Mouse (Mus musculus): ENCODE data around the gene Car12. TPM values are rescaled to one million over a fixed set of nuclear protein-coding genes. Genes with fewer than 3 reads are reported as not detected.
A peak's percentile ranks its signal among the peaks of the same experiment; 100 is the strongest.

The Car12 gene
- polyA plus RNA-seq, 1 experiment from 2014 or later, result 0.17 TPM

GRCm38 (mm10) chr9:66714022-66714515, 583 bp downstream of the Car12 start:
- no peak overlapping the region for H3K9ac ChIP-seq
- peaks cover 58% of the 10 kb centered on the region for H3K27me3 ChIP-seq
- 16% methylated on average over 12 of the region's 12 CpGs for WGBS (ENCODE audit: insufficient replicate concordance)
- peak overlapping the region; percentile 71 for H3K4me2 ChIP-seq
- H3K4me3 ChIP-seq (replicated peaks), result peak overlapping the region; percentile 48; the same call in 1 of the 2 replicates
- DNase-seq, result no peak
- no peak overlapping the region for H3K27ac ChIP-seq
- no peak for ATAC-seq (ENCODE audit: low read depth)
- H3K9me3 ChIP-seq (replicated peaks), result no peaks in the 10 kb centered on the region
- peaks cover 11% of the 10 kb centered on the region for H3K4me1 ChIP-seq (replicated peaks)
- no peaks in the 10 kb centered on the region for H3K36me3 ChIP-seq

GRCm38 (mm10) chr9:66715361-66715760, 1.9 kb downstream of the Car12 start:
- 52% methylated on average over 2 of the region's 2 CpGs for WGBS (ENCODE audit: insufficient replicate concordance)
- peaks cover 11% of the 10 kb centered on the region for H3K4me1 ChIP-seq (replicated peaks)
- H3K27ac ChIP-seq, result no peak overlapping the region
- no peaks in the 10 kb centered on the region for H3K36me3 ChIP-seq
- H3K9ac ChIP-seq, result no peak overlapping the region
- H3K9me3 ChIP-seq (replicated peaks), result no peaks in the 10 kb centered on the region
- no peak overlapping the region for H3K4me3 ChIP-seq (replicated peaks)
- H3K27me3 ChIP-seq, result peaks cover 50% of the 10 kb centered on the region
- DNase-seq (no peak), ATAC-seq (ENCODE audit: low read depth) (no peak)
- H3K4me2 ChIP-seq, result no peak overlapping the region

GRCm38 (mm10) chr9:66716533-66716932, 3.0 kb downstream of the Car12 start:
- H3K36me3 ChIP-seq, result no peaks in the 10 kb centered on the region
- H3K27ac ChIP-seq, result no peak overlapping the region
- H3K4me1 ChIP-seq (replicated peaks), result peaks cover 11% of the 10 kb centered on the region
- H3K27me3 ChIP-seq, result peaks cover 49% of the 10 kb centered on the region
- H3K4me2 ChIP-seq, result no peak overlapping the region
- 57% methylated on average over 3 of the region's 3 CpGs for WGBS (ENCODE audit: insufficient replicate concordance)
- ATAC-seq (ENCODE audit: low read depth) (no peak), DNase-seq (no peak)
- H3K4me3 ChIP-seq (replicated peaks), result no peak overlapping the region
- H3K9me3 ChIP-seq (replicated peaks), result no peaks in the 10 kb centered on the region
- no peak overlapping the region for H3K9ac ChIP-seq

GRCm38 (mm10) chr9:66720686-66721450, 7.4 kb downstream of the Car12 start:
- H3K9me3 ChIP-seq (replicated peaks), result no peaks in the 10 kb centered on the region
- WGBS (ENCODE audit: insufficient replicate concordance), result 56% methylated on average over 8 of the region's 8 CpGs
- H3K4me2 ChIP-seq, result no peak overlapping the region
- no peak overlapping the region for H3K27ac ChIP-seq
- no peak overlapping the region for H3K4me3 ChIP-seq (replicated peaks)
- H3K4me1 ChIP-seq (replicated peaks), result no peaks in the 10 kb centered on the region
- no peak for DNase-seq
- H3K36me3 ChIP-seq, result no peaks in the 10 kb centered on the region
- ATAC-seq (ENCODE audit: low read depth), result no peak
- no peak overlapping the region for H3K9ac ChIP-seq
- H3K27me3 ChIP-seq, result peaks cover 8% of the 10 kb centered on the region; the same call in 1 of the 2 replicates

GRCm38 (mm10) chr9:66722187-66722868, 8.8 kb downstream of the Car12 start:
- DNase-seq (no peak), ATAC-seq (ENCODE audit: low read depth) (no peak)
- no peak overlapping the region for H3K9ac ChIP-seq
- no peaks in the 10 kb centered on the region for H3K4me1 ChIP-seq (replicated peaks)
- H3K9me3 ChIP-seq (replicated peaks), result no peaks in the 10 kb centered on the region
- WGBS (ENCODE audit: insufficient replicate concordance), result 72% methylated on average over 5 of the region's 5 CpGs
- H3K27ac ChIP-seq, result no peak overlapping the region
- no peak overlapping the region for H3K4me3 ChIP-seq (replicated peaks)
- no peak overlapping the region for H3K4me2 ChIP-seq
- H3K36me3 ChIP-seq, result no peaks in the 10 kb centered on the region
- 0 out of 2 replicates have a peak, but pooled peaks cover under 1% of the 10 kb centered on the region for H3K27me3 ChIP-seq

- H3K4me1 ChIP-seq (replicated peaks), result no peaks in the 10 kb centered on the region
- H3K9ac ChIP-seq, result no peak overlapping the region
- ATAC-seq (ENCODE audit: low read depth), result no peak
- no peaks in the 10 kb centered on the region for H3K27me3 ChIP-seq
- no peak overlapping the region for H3K4me3 ChIP-seq (replicated peaks)
- no peaks in the 10 kb centered on the region for H3K36me3 ChIP-seq
- 54% methylated on average over 5 of the region's 5 CpGs for whole genome bisulfite sequencing (ENCODE audit: insufficient replicate concordance)
- no peak overlapping the region for H3K4me2 ChIP-seq
- no peak for DNase-seq
- no peak overlapping the region for H3K27ac ChIP-seq
- no peaks in the 10 kb centered on the region for H3K9me3 ChIP-seq (replicated peaks)
Observed at GRCm38 (mm10) chr9:66722869-66723272, 9.4 kb downstream of the Car12 start.

GRCm38 (mm10) chr9:66725591-66725990, 12.1 kb downstream of the Car12 start:
- H3K4me1 ChIP-seq (replicated peaks), result no peaks in the 10 kb centered on the region
- no peaks in the 10 kb centered on the region for H3K27me3 ChIP-seq
- no peak overlapping the region for H3K9ac ChIP-seq
- H3K27ac ChIP-seq, result no peak overlapping the region
- ATAC-seq (ENCODE audit: low read depth) (no peak), DNase-seq (no peak)
- no peak overlapping the region for H3K4me2 ChIP-seq
- H3K9me3 ChIP-seq (replicated peaks), result no peaks in the 10 kb centered on the region
- no peaks in the 10 kb centered on the region for H3K36me3 ChIP-seq
- no peak overlapping the region for H3K4me3 ChIP-seq (replicated peaks)
- 54% methylated on average over 3 of the region's 3 CpGs for WGBS (ENCODE audit: insufficient replicate concordance)

- Histone ChIP-seq H3K36me3 (no peaks in the 10 kb centered on the region), H3K27ac (no peak overlapping the region), H3K4me1 (replicated peaks) (no peaks in the 10 kb centered on the region), H3K9me3 (replicated peaks) (no peaks in the 10 kb centered on the region), H3K4me3 (replicated peaks) (no peak overlapping the region), H3K9ac (no peak overlapping the region), H3K27me3 (no peaks in the 10 kb centered on the region), H3K4me2 (no peak overlapping the region)
- ATAC-seq (ENCODE audit: low read depth), result no peak
- WGBS (ENCODE audit: insufficient replicate concordance), result 52% methylated on average over 7 of the region's 7 CpGs
- no peak for DNase-seq
Observed at GRCm38 (mm10) chr9:66727333-66727732, 13.8 kb downstream of the Car12 start.

- ATAC-seq (ENCODE audit: low read depth), result no peak
- no peak for DNase-seq
- 40% methylated on average over 3 of the region's 3 CpGs for whole genome bisulfite sequencing (ENCODE audit: insufficient replicate concordance)
- no peak overlapping the region for H3K4me3 ChIP-seq (replicated peaks)
- H3K27ac ChIP-seq, result no peak overlapping the region
- no peak overlapping the region for H3K9ac ChIP-seq
- no peaks in the 10 kb centered on the region for H3K36me3 ChIP-seq
- H3K9me3 ChIP-seq (replicated peaks), result no peaks in the 10 kb centered on the region
- no peak overlapping the region for H3K4me2 ChIP-seq
- no peaks in the 10 kb centered on the region for H3K4me1 ChIP-seq (replicated peaks)
- no peaks in the 10 kb centered on the region for H3K27me3 ChIP-seq
Observed at GRCm38 (mm10) chr9:66730556-66730955, 17.1 kb downstream of the Car12 start.

GRCm38 (mm10) chr9:66731284-66731683, 17.8 kb downstream of the Car12 start:
- H3K9me3 ChIP-seq (replicated peaks), result no peaks in the 10 kb centered on the region
- H3K27me3 ChIP-seq, result no peaks in the 10 kb centered on the region
- H3K4me1 ChIP-seq (replicated peaks), result no peaks in the 10 kb centered on the region
- 59% methylated on average over 7 of the region's 7 CpGs for WGBS (ENCODE audit: insufficient replicate concordance)
- DNase-seq (no peak), ATAC-seq (ENCODE audit: low read depth) (no peak)
- no peak overlapping the region for H3K9ac ChIP-seq
- H3K4me3 ChIP-seq (replicated peaks), result no peak overlapping the region
- no peaks in the 10 kb centered on the region for H3K36me3 ChIP-seq
- no peak overlapping the region for H3K27ac ChIP-seq
- no peak overlapping the region for H3K4me2 ChIP-seq

GRCm38 (mm10) chr9:66732791-66733691, 19.6 kb downstream of the Car12 start:
- Histone ChIP-seq H3K27ac (no peak overlapping the region), H3K4me2 (no peak overlapping the region), H3K9ac (no peak overlapping the region), H3K9me3 (replicated peaks) (no peaks in the 10 kb centered on the region), H3K4me1 (replicated peaks) (no peaks in the 10 kb centered on the region), H3K4me3 (replicated peaks) (no peak overlapping the region), H3K36me3 (no peaks in the 10 kb centered on the region), H3K27me3 (no peaks in the 10 kb centered on the region)
- ATAC-seq (ENCODE audit: low read depth) (no peak), DNase-seq (no peak)
- WGBS (ENCODE audit: insufficient replicate concordance), result 39% methylated on average over 15 of the region's 15 CpGs

All from liver, embryonic 13.5 days (tissue).